Mouse (Mus musculus) left cerebral cortex, postnatal 4 days (tissue): ENCODE data around the gene Enkd1. TPM values are rescaled to one million over a fixed set of nuclear protein-coding genes. Genes with fewer than 3 reads are reported as not detected.
A peak's percentile ranks its signal among the peaks of the same experiment; 100 is the strongest.

ENCODE experiments used
- DNase-seq: peaks from one replicate; pipeline ENCODE4 v3.0.0-alpha.2; 2022
- intact Hi-C: fragments of 180-260 bp; cut with DNase I; formaldehyde crosslinking; loops from one replicate; pipeline ENCODE4 v1.15.1; 2025
- total RNA-seq, 2 experiments: library from RNA; stranded (reverse); gene quantifications; 2 replicates each; pipeline ENCODE4 v1.2.3; 2021

The Enkd1 gene
- total RNA-seq: 10 to 100 TPM; 15.5 to 17.9 TPM

GRCm38 (mm10) chr8:105707498-105708403, at the start of gene Enkd1, which contains the start of gene 4933405L10Rik:
Gene Enkd1, minus strand, starts transcription at chr8:105708210.
Gene 4933405L10Rik, plus strand, starts transcription at chr8:105707655.
- intact Hi-C loops: no loop called here
- peak; percentile 91 for DNase-seq

DNA sequence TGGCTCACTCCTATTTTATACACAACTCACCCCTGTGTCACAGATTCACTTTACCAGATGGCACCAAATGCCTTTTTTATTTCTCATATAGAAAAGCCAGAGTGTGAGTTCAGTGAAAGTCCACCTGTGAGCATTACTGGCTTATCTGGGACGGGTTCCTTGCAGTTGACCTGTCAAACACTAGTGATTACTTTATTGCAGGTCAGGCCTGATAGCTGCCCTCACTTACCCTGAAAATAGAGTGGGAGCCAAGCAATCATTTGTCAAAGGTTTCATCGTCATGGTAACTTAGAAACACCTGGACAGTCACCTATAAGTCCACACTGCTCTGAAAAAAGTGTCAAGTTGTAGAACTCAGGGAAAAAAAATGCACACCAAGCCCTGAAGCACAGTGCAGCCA, 46.7 kb upstream of the Enkd1 start:
- intact Hi-C loops: no loop called here
- no peak for DNase-seq

GRCm38 (mm10) chr8:105753916-105754315, 45.9 kb upstream of the Enkd1 start:
- intact Hi-C loops: no loop called here
- no peak for DNase-seq

DNA sequence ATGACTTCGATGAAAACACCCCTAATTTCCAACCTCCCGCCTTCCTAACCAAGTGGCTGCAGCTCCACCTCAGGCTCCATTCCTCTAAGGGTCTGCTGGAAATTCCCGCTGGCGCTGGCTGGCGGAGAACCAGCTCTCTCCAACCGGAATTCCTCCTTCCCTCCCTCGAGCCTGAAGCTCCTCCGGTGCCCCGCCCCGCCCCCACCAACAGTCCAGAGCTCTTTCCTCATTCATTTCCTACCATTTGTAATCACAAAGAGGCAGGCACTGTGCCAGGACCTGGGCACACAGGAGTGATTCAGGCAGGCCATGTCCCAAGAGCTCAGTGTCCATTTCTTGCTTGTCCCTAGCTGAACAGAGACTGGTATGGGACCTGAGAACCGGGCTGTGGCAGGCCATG, 42.6 kb upstream of the Enkd1 start:
- intact Hi-C loops: no loop called here
- peak; percentile 77 for DNase-seq

GRCm38 (mm10) chr8:105743301-105743700, 35.3 kb upstream of the Enkd1 start:
- no peak for DNase-seq
- intact Hi-C loops: no loop called here

GRCm38 (mm10) chr8:105739216-105739615, 31.2 kb upstream of the Enkd1 start:
- DNase-seq: no peak
- intact Hi-C loops: no loop called here

- intact Hi-C loops: no loop called here
- DNase-seq: no peak
Observed at GRCm38 (mm10) chr8:105732186-105732585, 24.2 kb upstream of the Enkd1 start.

DNA sequence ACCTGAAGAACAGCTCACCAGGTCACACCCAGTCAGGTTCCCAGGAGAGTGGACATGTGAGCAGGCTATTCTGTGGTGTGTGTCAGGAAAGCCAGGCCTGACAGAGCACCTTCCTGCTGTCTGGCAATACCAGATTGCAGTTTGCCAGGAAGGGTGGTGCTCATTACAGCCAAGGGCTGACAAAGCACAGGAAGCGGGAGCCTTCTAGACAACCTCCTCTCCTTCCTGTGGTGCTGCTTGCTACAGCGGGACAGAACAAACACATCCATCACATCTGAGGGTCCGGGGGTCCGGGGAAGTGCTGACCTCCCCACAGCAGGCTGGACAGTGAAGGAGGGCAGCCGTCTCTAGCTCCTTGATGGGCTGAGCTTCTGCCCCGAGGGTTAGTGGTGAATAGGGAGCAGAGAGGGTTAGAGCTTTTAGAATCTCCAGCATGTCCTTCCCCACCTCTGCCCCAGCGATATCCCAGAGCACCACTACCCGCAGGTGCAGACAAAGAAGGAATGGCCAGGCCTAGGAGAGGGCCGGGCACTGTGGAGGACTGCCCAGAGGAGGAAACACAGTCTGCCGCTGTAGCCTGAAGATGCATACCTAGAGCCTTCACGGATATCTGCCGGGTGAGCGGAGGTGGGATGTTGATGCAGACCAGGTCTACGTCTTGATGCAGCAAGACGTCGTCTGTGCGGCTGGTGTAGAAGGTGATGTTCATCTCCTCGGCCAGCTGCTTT, 19.6 kb upstream of the Enkd1 start:
- intact Hi-C loops: no loop called here
- no peak for DNase-seq

DNA sequence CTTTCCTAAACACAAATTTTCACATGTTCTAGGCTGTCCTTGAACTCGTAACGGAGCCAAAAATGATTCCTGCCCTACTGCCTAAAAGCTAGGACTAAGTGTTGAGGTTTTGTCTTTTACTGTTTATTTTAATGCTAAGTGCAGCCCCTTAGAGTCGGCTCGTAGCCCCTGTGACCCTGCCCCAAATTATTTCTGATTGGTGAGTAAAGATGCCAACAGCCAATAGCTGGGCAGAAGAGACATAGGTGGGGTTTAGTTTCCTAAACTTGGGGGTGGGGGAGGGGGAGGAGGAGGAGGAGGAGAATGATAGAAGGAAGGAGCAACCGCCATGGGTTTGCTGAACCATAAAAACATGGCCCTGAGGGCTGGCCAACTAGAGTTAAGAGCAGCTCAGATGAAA, 17.7 kb upstream of the Enkd1 start:
- DNase-seq: no peak
- intact Hi-C loops: no loop called here

- peak; percentile 40 for DNase-seq
- intact Hi-C loops: no loop called here
Observed at GRCm38 (mm10) chr8:105722861-105723260, 14.9 kb upstream of the Enkd1 start.

GRCm38 (mm10) chr8:105719637-105720036, 11.6 kb upstream of the Enkd1 start:
- intact Hi-C loops: no loop called here

DNA sequence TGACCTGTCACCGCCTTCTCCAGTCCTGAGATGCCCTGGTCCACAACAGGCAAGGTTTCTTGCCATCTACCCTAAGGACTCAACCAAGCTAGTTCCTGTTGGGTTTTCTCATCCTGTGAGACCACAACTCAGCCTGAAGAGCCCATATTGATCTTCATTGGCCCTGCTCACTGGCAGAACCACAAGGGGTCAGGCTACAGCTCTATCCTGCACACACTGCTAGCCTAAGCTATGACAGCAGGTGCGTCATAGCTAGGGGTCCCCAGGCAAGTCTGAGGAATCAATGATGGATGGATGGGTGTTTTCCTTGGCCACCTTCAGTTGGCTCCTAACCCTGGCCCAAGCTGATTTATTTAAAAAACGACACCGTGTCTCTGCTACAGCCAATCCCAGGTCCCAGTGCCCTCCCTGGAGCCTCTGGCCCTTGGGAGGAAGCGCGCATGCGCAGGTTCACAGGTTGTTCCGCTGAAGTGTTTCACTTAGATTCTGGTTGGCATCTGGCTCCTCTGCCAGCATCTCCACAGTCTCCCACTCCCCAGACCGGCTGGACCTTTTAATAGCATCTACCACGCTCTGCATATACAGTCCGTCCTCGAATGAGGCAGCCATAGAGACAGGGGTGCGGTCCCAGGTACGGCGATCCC, 8.4 kb upstream of the Enkd1 start:
- intact Hi-C loops: no loop called here
- DNase-seq: no peak

More at GRCm38 (mm10) chr8:105719637-105720036, 11.6 kb upstream of the Enkd1 start:
- DNase-seq: no peak

DNA sequence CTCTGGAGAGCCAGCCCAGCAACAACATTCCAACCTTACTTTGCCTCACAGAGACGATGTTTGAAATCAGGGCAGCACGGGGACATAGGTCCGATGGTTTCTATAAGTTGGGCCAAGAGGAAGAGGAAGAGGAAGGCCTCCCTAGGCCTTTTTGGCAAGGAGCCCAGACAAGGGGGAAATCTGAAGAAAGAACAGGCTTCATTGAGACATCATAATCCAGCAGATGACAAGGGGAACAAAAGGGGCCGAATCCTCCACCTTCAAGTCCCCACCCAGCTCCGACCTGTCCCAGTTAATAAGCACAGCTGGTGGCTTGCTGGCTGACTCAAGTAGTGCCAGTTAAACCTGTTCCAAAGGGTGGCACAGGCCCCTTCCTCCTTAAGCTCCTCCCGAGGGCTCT, 7.0 kb upstream of the Enkd1 start:
- intact Hi-C loops: no loop called here
- no peak for DNase-seq

GRCm38 (mm10) chr8:105714139-105714538, 6.1 kb upstream of the Enkd1 start:
- peak; percentile 90 for DNase-seq
- intact Hi-C loops: no loop called here

DNA sequence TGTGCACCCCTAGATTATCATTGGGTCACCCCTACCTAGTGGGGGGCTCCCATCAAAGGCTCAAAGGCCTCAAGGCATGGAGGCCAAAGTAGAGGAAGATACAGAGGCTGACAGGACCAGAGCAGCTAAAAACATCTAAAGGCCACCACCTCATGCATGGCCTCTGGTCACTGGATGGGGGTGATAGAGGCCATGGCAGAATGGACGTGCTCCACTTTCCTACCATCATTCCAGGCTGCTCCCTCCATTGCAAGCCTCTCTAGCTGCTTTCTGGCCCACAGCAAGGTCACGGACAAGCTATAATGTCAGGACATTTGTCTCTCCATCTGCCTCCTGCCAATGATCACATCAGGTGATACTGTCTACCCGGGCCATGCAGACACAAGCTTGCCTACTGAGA, 4.3 kb upstream of the Enkd1 start:
- no peak for DNase-seq
- intact Hi-C loops: no loop called here

- intact Hi-C loops: no loop called here
- DNase-seq: no peak
Observed at GRCm38 (mm10) chr8:105709317-105709716, 1.3 kb upstream of the Enkd1 start.

- intact Hi-C loops: no loop called here
- DNase-seq: no peak
Observed at GRCm38 (mm10) chr8:105708675-105709074, 665 bp upstream of the Enkd1 start.

- intact Hi-C loops: no loop called here
Observed at GRCm38 (mm10) chr8:105706426-105706825, 1.6 kb downstream of the Enkd1 start.

GRCm38 (mm10) chr8:105704955-105705354, 3.1 kb downstream of the Enkd1 start:
- intact Hi-C loops: no loop called here
- peak; percentile 71 for DNase-seq

More at GRCm38 (mm10) chr8:105706426-105706825, 1.6 kb downstream of the Enkd1 start:
- no peak for DNase-seq

DNA sequence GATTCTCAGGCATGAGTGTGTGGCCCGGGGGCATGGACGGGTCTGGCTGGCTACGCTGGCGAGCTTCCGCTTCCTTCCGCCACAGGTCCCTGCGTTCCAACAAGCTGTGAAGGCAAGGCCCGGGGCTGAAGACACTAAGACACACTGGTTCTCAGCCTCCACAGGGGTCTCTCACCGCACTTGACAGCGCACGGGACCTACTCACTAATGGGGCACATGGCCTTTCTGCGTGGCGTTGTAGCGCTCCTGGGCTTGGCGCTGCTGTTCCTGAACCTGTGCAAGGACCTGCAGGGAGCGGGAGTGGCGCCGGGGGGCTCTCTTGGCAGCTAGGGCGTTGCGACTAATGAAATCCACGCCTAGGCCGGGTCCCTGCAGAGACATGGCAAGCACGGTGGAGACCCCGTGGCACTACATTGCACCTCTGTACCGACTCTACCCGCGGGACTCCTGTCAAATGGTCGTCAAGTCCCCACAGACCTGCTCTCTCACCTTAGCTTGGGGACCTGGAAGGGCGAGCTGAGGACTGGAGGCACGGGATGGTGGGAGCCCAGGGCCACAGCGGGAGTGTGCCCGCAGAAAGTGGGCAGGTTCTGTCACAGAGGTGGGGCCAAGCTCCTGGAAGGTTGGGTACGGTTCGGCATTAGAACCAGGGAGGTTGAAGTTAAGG, 3.7 kb downstream of the Enkd1 start:
- intact Hi-C loops: no loop called here
- DNase-seq: peak; percentile 52
